Mouse (Mus musculus) small intestine, adult 2 months (tissue): ENCODE measurements around the gene Ooep.

ENCODE experiments used
- CTCF ChIP-seq: fragments of 200-500 bp; IDR thresholded peaks from 2 replicates; pipeline ENCODE4 v1.5.1; 2012; ENCODE audit warnings: low read depth, mild to moderate bottlenecking, control low read depth, inconsistent platforms, low read length, moderate library complexity, mixed read lengths; ENCODE audit not compliant: insufficient replicate concordance, insufficient read length; ENCODE audit errors: extremely low read depth
- POLR2A ChIP-seq: fragments of 200-500 bp; IDR thresholded peaks from 2 replicates; pipeline ENCODE4 v1.6.1; 2012; ENCODE audit warnings: low read depth, mild to moderate bottlenecking, control low read depth, inconsistent platforms, low read length, moderate library complexity

DNA sequence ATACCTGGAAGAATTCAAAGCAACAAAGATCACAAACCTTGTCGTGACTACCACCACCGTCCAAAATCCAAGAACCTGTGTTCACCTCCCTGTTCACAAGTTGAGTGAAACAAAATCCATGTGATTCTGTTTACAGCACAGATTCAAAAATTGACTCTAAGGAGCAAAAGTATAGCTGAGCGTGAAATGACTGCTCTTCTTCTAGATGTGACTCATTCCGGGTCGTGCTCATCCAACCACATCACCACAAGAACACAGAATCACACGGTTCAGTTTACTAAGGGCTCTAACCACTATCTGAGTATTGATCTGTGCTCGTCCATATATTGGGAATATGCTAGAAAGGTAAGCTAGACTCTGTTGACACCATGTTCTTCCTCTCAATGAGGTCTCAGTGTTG is 8.4 kb upstream of the Ooep start:
- no peak for TF ChIP-seq CTCF
- TF ChIP-seq POLR2A = no peak
